24 mouse cellular contexts compared by ENCODE assay signal in the genomic region with DNA sequence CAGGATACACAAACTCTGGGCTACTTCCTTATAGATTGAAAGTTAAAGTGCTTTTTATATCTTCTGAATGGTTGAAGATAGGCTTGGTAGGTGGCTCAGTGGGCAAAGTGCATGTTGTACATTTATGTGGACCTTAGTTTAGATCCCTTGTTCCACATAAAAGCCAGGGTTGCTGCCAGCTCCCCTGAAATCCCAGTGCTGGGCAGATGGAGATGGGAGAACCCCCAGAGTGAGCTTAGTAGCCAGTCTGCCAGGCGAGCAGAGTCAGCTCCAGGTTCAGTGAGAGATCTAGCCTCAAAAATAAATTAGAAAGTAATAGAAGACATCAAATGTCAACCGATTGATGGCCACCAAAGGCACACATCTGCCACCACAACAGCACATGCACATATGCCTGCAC. TPM values are rescaled to one million over a fixed set of nuclear protein-coding genes. Genes with fewer than 3 reads are reported as not detected.
DNase-seq lines count a peak whose midpoint lies in the region; ATAC-seq and TF ChIP-seq lines count a peak whose summit lies in the region.
"Had no signal": no experiment of that assay in that cellular context is flagged by ENCODE, and none has a peak within 500 bp of the region (broad histone marks: within the 10 kb centered on the region; RNA-seq: fewer than 3 reads in every experiment).

No protein-coding gene starts in this region.

- H3K4me1 ChIP-seq in lung, embryonic 14.5 days (ENCODE audit: insufficient read depth): no peaks in the 10 kb centered on the region
- no peaks in the 10 kb centered on the region for H3K4me1 ChIP-seq in intestine, embryonic 15.5 days (replicated peaks)
- H3K4me1 ChIP-seq: hindbrain, embryonic 13.5 days had no signal

- no peak for ATAC-seq in lung, embryonic 14.5 days (ENCODE audit: insufficient read depth)
- no peak for ATAC-seq in intestine, embryonic 15.5 days
- no peak for ATAC-seq in activated CD4-positive, CD25-positive, alpha-beta regulatory T cell, adult 4 months
- ATAC-seq in erythroblast, adult 5-6 weeks (replicated peaks; ENCODE audit: low FRiP score, poor library complexity, severe bottlenecking): no peak
- ATAC-seq: liver, postnatal 0 days had no signal

- no peak overlapping the region for H3K4me3 ChIP-seq in lung, embryonic 14.5 days (ENCODE audit: low read depth, low read length)
- peak overlapping the region; percentile 15 for H3K4me3 ChIP-seq in intestine, embryonic 15.5 days (replicated peaks)
- H3K4me3 ChIP-seq: forebrain, embryonic 10.5 days; gastrocnemius, adult 2 months; heart, embryonic 12.5 days; hindbrain, embryonic 13.5 days; layer of hippocampus, adult 2 months; limb, embryonic 10.5 days had no signal

- no peak overlapping the region for H3K27ac ChIP-seq in lung, embryonic 14.5 days (ENCODE audit: low read depth)
- no peak overlapping the region for H3K27ac ChIP-seq in intestine, embryonic 15.5 days
- H3K27ac ChIP-seq: forebrain, embryonic 10.5 days; gastrocnemius, adult 2 months; hindbrain, embryonic 13.5 days; layer of hippocampus, adult 2 months; limb, embryonic 10.5 days had no signal

- no peaks in the 10 kb centered on the region for H3K27me3 ChIP-seq in lung, embryonic 14.5 days (ENCODE audit: insufficient read depth, low read length)
- no peaks in the 10 kb centered on the region for H3K27me3 ChIP-seq in intestine, embryonic 15.5 days (replicated peaks)
- H3K27me3 ChIP-seq: CH12.LX; heart, embryonic 12.5 days had no signal

- 80% methylated on average over 2 of the region's 2 CpGs for WGBS in lung, embryonic 14.5 days
- 74% methylated on average over 2 of the region's 2 CpGs for WGBS in intestine, embryonic 15.5 days

- DNase-seq in lung, embryonic 14.5 days: no peak
- no peak for DNase-seq in lung, postnatal 4 days
- DNase-seq in cerebellum, adult 9-11 months: peak; percentile 86
- DNase-seq in gastrocnemius, adult 18-20 months (ENCODE audit: low spot score): no peak
- DNase-seq: adrenal gland, postnatal 36 days; gastrocnemius, adult 2 months; heart, postnatal 14 days; kidney, adult 18-20 months; kidney, postnatal 14 days; liver, postnatal 0 days; lung, postnatal 36 days; retina, postnatal 1 day; right cerebral cortex, postnatal 4 days; thymus, postnatal 4 days had no signal

- no peaks in the 10 kb centered on the region for H3K36me3 ChIP-seq in lung, embryonic 14.5 days (ENCODE audit: insufficient read depth)
- H3K36me3 ChIP-seq in intestine, embryonic 15.5 days: no peaks in the 10 kb centered on the region
- H3K36me3 ChIP-seq: forebrain, embryonic 10.5 days; heart, embryonic 12.5 days; hindbrain, embryonic 13.5 days; limb, embryonic 10.5 days had no signal

- no peak overlapping the region for H3K9ac ChIP-seq in lung, embryonic 14.5 days
- no peak overlapping the region for H3K9ac ChIP-seq in intestine, embryonic 15.5 days
- H3K9ac ChIP-seq: heart, embryonic 12.5 days; hindbrain, embryonic 13.5 days; liver, postnatal 0 days had no signal

- peak overlapping the region; percentile 42 for H3K4me2 ChIP-seq in lung, embryonic 14.5 days
- H3K4me2 ChIP-seq in intestine, embryonic 15.5 days (replicated peaks): no peak overlapping the region; the same call in 1 of the 2 replicates
- H3K4me2 ChIP-seq: heart, embryonic 12.5 days; hindbrain, embryonic 13.5 days; midbrain, embryonic 11.5 days had no signal

- no peak for TF ChIP-seq CTCF in lung, embryonic 14.5 days (IDR thresholded peaks at IDR 0.05; ENCODE audit: low read depth)

- no peaks in the 10 kb centered on the region for H3K9me3 ChIP-seq in lung, embryonic 14.5 days (ENCODE audit: low read depth, low read length)
- H3K9me3 ChIP-seq in intestine, embryonic 15.5 days: no peaks in the 10 kb centered on the region
- H3K9me3 ChIP-seq: forebrain, embryonic 10.5 days; heart, embryonic 12.5 days; hindbrain, embryonic 13.5 days; limb, embryonic 10.5 days had no signal

RNA-seq across cellular contexts. Expression of a gene that starts 3.5 kb away (rescaled TPM):
- polyA plus RNA-seq in lung, embryonic 14.5 days (2014; fragmentation: Nextera tagmentation; extraction: Ambion mirVana): 204 and 205 TPM in 2 replicates
- polyA plus RNA-seq in intestine, embryonic 15.5 days (2015; fragmentation: Nextera tagmentation; extraction: Ambion mirVana): 1,278 and 1,309 TPM in 2 replicates
- 10 to 100 TPM; 36.5 to 47.4 TPM for polyA plus RNA-seq in activated CD4-positive, CD25-positive, alpha-beta regulatory T cell, adult 4 months (2017; shearing (Covaris generic))
- not detected in 2 replicates for total RNA-seq in erythroblast, adult 5-6 weeks (2015; ENCODE audit: low replicate concordance)
- not detected in 2 replicates for total RNA-seq in erythroblast, adult 5-6 weeks (2017; ENCODE audit: low replicate concordance)
- 1 to 10 TPM in 1 of 2 experiments, under 1 TPM in 1; 0.40 to 1.6 TPM for total RNA-seq in gastrocnemius, adult 18-20 months (2021)
- total RNA-seq: layer of hippocampus, adult 2 months had no signal

RNA-seq across cellular contexts. Expression of a gene that starts 25.8 kb away (rescaled TPM):
- 69.7 and 71.1 TPM in 2 replicates for polyA plus RNA-seq in lung, embryonic 14.5 days (2014; fragmentation: Nextera tagmentation; extraction: Ambion mirVana)
- polyA plus RNA-seq in intestine, embryonic 15.5 days (2015; fragmentation: Nextera tagmentation; extraction: Ambion mirVana): 68.8 and 73.3 TPM in 2 replicates
- 10 to 100 TPM; 65.1 to 79.0 TPM for polyA plus RNA-seq in activated CD4-positive, CD25-positive, alpha-beta regulatory T cell, adult 4 months (2017; shearing (Covaris generic))
- 20.7 and 23.1 TPM in 2 replicates for total RNA-seq in erythroblast, adult 5-6 weeks (2015; ENCODE audit: low replicate concordance)
- 22.9 and 25.4 TPM in 2 replicates for total RNA-seq in erythroblast, adult 5-6 weeks (2017; ENCODE audit: low replicate concordance)
- 10 to 100 TPM; 17.4 to 20.6 TPM for total RNA-seq in gastrocnemius, adult 18-20 months (2021)

RNA-seq across cellular contexts. Expression of a gene that starts 39.9 kb away (rescaled TPM):
- 18.6 and 19.7 TPM in 2 replicates for polyA plus RNA-seq in lung, embryonic 14.5 days (2014; fragmentation: Nextera tagmentation; extraction: Ambion mirVana)
- 26.4 and 26.5 TPM in 2 replicates for polyA plus RNA-seq in intestine, embryonic 15.5 days (2015; fragmentation: Nextera tagmentation; extraction: Ambion mirVana)
- polyA plus RNA-seq in activated CD4-positive, CD25-positive, alpha-beta regulatory T cell, adult 4 months (2017; shearing (Covaris generic)): 10 to 100 TPM; 30.5 to 38.9 TPM
- total RNA-seq in erythroblast, adult 5-6 weeks (2015; ENCODE audit: low replicate concordance): 9.8 and 17.7 TPM in 2 replicates
- 2.5 and 4.3 TPM in 2 replicates for total RNA-seq in erythroblast, adult 5-6 weeks (2017; ENCODE audit: low replicate concordance)
- 1 to 10 TPM; 6.2 to 6.8 TPM for total RNA-seq in gastrocnemius, adult 18-20 months (2021)
